Comparison of ENCODE assay signal across 9 mouse cellular contexts in the genomic region with DNA sequence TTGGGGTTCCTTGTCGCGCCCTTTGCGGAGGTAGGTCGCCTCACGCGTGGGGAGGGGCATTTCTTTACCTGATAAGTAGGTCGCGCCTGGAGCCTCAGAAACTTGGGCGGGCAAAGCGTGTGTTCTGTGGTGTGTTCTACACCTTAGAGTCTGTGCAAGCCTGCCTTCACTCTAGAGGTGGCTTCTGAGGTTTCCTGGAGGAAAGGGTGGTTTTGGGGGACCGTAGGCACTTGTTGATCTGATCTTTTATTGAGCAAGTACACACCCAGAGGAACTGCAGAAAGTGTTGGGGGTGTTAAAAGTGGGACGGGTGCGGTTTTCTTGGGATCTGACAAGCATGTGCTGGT. TPM values are rescaled to one million over a fixed set of nuclear protein-coding genes. Genes with fewer than 3 reads are reported as not detected.
DNase-seq lines count a peak whose midpoint lies in the region; ATAC-seq and TF ChIP-seq lines count a peak whose summit lies in the region.
"Had no signal": no experiment of that assay in that cellular context is flagged by ENCODE, and none has a peak within 500 bp of the region (broad histone marks: within the 10 kb centered on the region; RNA-seq: fewer than 3 reads in every experiment).

No protein-coding gene starts in this region.

- no peaks in the 10 kb centered on the region for H3K9me3 ChIP-seq in limb, embryonic 15.5 days
- no peaks in the 10 kb centered on the region for H3K9me3 ChIP-seq in stomach, embryonic 14.5 days (ENCODE audit: control insufficient read depth, low read depth, low read length)

- peak overlapping the region; percentile 63 for H3K4me3 ChIP-seq in thymus, adult 2 months (ENCODE audit: control insufficient read depth, insufficient read depth, low read length)
- H3K4me3 ChIP-seq in limb, embryonic 15.5 days, result peak overlapping the region; percentile 53
- peak overlapping the region; percentile 49 for H3K4me3 ChIP-seq in stomach, embryonic 14.5 days (ENCODE audit: low read depth, low read length)

- no peak for TF ChIP-seq POLR2A in thymus, adult 2 months (IDR thresholded peaks at IDR 0.05; ENCODE audit: control insufficient read depth, extremely low read depth, insufficient read depth, low read length, poor library complexity)

- H3K9ac ChIP-seq in limb, embryonic 15.5 days, result peak overlapping the region; percentile 57
- H3K9ac ChIP-seq in stomach, embryonic 14.5 days (replicated peaks; ENCODE audit: low read depth, low read length), result 0 out of 2 replicates have a peak overlapping the region, but pooled peaks have one; percentile 25

- H3K27me3 ChIP-seq in thymus, adult 2 months (ENCODE audit: control insufficient read depth, insufficient read depth, low read length), result no peaks in the 10 kb centered on the region
- peaks cover 6% of the 10 kb centered on the region; the same call in 1 of the 2 replicates for H3K27me3 ChIP-seq in limb, embryonic 15.5 days
- no peaks in the 10 kb centered on the region for H3K27me3 ChIP-seq in stomach, embryonic 14.5 days (ENCODE audit: control insufficient read depth, insufficient read depth, low read length)

- DNase-seq in frontal cortex, postnatal 36 days (ENCODE audit: low spot score in 2 of 2), result no peak
- DNase-seq in thymus, adult 2 months, result no peak
- no peak for DNase-seq in thymus, postnatal 10 days (ENCODE audit: low spot score in 2 of 2)
- DNase-seq in cerebellum, adult 9-10 months, result no peak
- no peak for DNase-seq in adrenal gland, adult 18-20 months (ENCODE audit: low spot score in 2 of 2)

- peak overlapping the region; percentile 71 for H3K27ac ChIP-seq in thymus, adult 2 months (ENCODE audit: control insufficient read depth, insufficient read depth, low read length)
- H3K27ac ChIP-seq in limb, embryonic 15.5 days, result no peak overlapping the region
- H3K27ac ChIP-seq in stomach, embryonic 14.5 days (ENCODE audit: low read length), result no peak overlapping the region

- no peak; the same call in 1 of the 2 replicates for TF ChIP-seq CTCF in thymus, adult 2 months (IDR thresholded peaks at IDR 0.05; ENCODE audit: borderline replicate concordance, control insufficient read depth, extremely low read depth, insufficient read depth, low read length, poor library complexity)

- ATAC-seq in frontal cortex, adult (ENCODE audit: low TSS enrichment), result peak; percentile 68
- ATAC-seq in limb, embryonic 15.5 days (ENCODE audit: insufficient number of reproducible peaks, low FRiP score, low TSS enrichment, low read depth), result no peak
- ATAC-seq in stomach, embryonic 14.5 days (ENCODE audit: insufficient number of reproducible peaks, insufficient read depth, low FRiP score, low read depth), result no peak; the same call in none of the 2 replicates

- under 1% methylated on average over 13 of the region's 13 CpGs for WGBS in thymus, adult 2 months
- WGBS in limb, embryonic 15.5 days, result 19% methylated on average over 13 of the region's 13 CpGs
- WGBS in stomach, embryonic 14.5 days, result 20% methylated on average over 13 of the region's 13 CpGs

- H3K36me3 ChIP-seq in thymus, adult 2 months (ENCODE audit: control insufficient read depth, insufficient read depth, low read length), result no peaks in the 10 kb centered on the region
- no peaks in the 10 kb centered on the region for H3K36me3 ChIP-seq in limb, embryonic 15.5 days
- H3K36me3 ChIP-seq in stomach, embryonic 14.5 days (ENCODE audit: control insufficient read depth, insufficient read depth, low read length), result no peaks in the 10 kb centered on the region

- H3K4me2 ChIP-seq in limb, embryonic 15.5 days, result peak overlapping the region; percentile 93
- peak overlapping the region; percentile 63 for H3K4me2 ChIP-seq in stomach, embryonic 14.5 days (replicated peaks; ENCODE audit: low read depth, low read length)

- peaks cover 4% of the 10 kb centered on the region; the same call in 1 of the 2 replicates for H3K4me1 ChIP-seq in thymus, adult 2 months (replicated peaks; ENCODE audit: control insufficient read depth, insufficient read depth, low read length)
- peaks cover 5% of the 10 kb centered on the region for H3K4me1 ChIP-seq in limb, embryonic 15.5 days
- H3K4me1 ChIP-seq in stomach, embryonic 14.5 days (ENCODE audit: control insufficient read depth, insufficient read depth, low read length), result no peaks in the 10 kb centered on the region

RNA-seq across cellular contexts. Expression of gene Mei4, which starts 0.4 kb away (rescaled TPM):
- polyA plus RNA-seq in thymus, adult 2 months (2012; rRNA removed), result 0.78 and 1.0 TPM in 2 replicates
- polyA plus RNA-seq in limb, embryonic 15.5 days (2015; fragmentation: Nextera tagmentation; extraction: Ambion mirVana), result 1.0 and 1.1 TPM in 2 replicates
- 2.7 and 2.8 TPM in 2 replicates for polyA plus RNA-seq in stomach, embryonic 14.5 days (2014; fragmentation: Nextera tagmentation; extraction: Ambion mirVana)
- under 1 TPM; 0.17 to 0.70 TPM for total RNA-seq in adrenal gland, adult 18-20 months (2021)
- total RNA-seq: heart, postnatal 36 days had no signal
